Mouse (Mus musculus): ENCODE measurements at regions not wholly inside any gene's neighbourhood (a gene's known extent, or its start where the extent isn't known, plus 50 kb on each side); places are given as distances from the start of the nearest gene placed in this dataset.

DNA sequence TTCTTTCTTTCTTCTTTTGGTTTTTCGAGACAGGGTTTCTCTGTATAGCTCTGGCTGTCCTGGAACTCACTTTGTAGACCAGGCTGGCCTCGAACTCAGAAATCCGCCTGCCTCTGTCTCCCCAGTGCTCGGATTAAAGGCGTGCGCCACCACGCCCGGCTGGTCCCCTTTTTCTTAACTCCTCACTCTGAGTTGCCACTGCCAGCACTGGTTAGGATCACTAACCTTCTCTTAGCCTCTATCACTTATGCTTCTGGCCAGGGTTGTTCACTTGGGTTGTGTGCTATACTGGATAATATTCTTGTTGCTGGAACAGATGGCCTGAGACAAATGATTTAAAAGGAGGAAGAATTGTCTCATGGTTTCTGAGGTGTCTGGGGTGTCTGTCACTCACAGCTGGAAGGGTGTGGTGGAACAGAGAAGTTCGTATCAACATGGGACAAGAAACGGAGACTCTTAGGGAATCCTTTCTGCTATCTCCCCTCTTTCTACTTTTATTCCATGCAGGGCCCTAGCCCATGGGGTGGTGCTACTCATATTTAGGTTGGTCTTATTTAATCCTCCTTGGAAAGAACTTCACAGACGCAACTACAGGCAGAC lies 149.0 kb upstream of the Map3k1 start:
- Histone ChIP-seq H3K36me3 (ENCODE audit: control insufficient read depth, insufficient read depth, low read length) (no peaks in the 10 kb centered on the region), H3K27me3 (ENCODE audit: control insufficient read depth, insufficient read depth, low read length) (no peaks in the 10 kb centered on the region), H3K27ac (ENCODE audit: insufficient read depth, low read length) (no peak overlapping the region), H3K4me3 (ENCODE audit: extremely low read depth, insufficient read depth, insufficient read length) (no peak overlapping the region), H3K4me1 (ENCODE audit: control insufficient read depth, insufficient read depth, insufficient read length) (peaks cover 16% of the 10 kb centered on the region; the same call in 1 of the 2 replicates)
- TF ChIP-seq POLR2A (IDR thresholded peaks at IDR 0.05; ENCODE audit: low read depth, low read length) (no peak), CTCF (IDR thresholded peaks at IDR 0.05; ENCODE audit: extremely low read depth, insufficient read depth, insufficient read length, insufficient replicate concordance) (no peak)
- DNase-seq (ENCODE audit: low read depth in 1 of 2, low spot score in 2 of 2), result no peak
- WGBS, result 88% methylated on average over 11 of the region's 11 CpGs

DNA sequence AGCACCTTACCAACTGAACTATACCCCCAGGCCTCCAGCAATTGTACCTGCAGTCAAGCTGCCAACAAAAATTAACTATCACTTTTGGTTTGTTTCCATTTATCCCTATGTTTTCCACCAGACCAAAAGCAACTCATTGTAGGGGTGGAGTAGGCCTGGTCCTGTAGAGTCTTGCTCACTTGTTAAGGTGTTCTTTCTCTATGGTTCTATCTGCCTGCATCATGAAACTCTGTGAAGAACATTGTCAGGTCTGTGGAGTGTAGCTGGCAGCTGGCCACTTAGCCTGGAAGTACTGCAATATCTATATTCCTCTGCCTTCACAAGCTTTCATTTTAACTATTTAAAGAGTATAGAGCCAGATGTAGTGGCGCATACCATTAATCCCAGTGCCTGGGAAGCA lies 149.6 kb upstream of the Map3k1 start:
- Histone ChIP-seq H3K27me3 (ENCODE audit: control insufficient read depth, insufficient read depth, low read length) (no peaks in the 10 kb centered on the region), H3K36me3 (ENCODE audit: control insufficient read depth, insufficient read depth, low read length) (no peaks in the 10 kb centered on the region), H3K4me3 (ENCODE audit: extremely low read depth, insufficient read depth, insufficient read length) (no peak overlapping the region), H3K4me1 (ENCODE audit: control insufficient read depth, insufficient read depth, insufficient read length) (peaks cover 11% of the 10 kb centered on the region; the same call in 1 of the 2 replicates), H3K27ac (ENCODE audit: insufficient read depth, low read length) (no peak overlapping the region)
- TF ChIP-seq POLR2A (IDR thresholded peaks at IDR 0.05; ENCODE audit: low read depth, low read length) (no peak), CTCF (IDR thresholded peaks at IDR 0.05; ENCODE audit: extremely low read depth, insufficient read depth, insufficient read length, insufficient replicate concordance) (no peak)
- WGBS, result 98% methylated on average over 1 of the region's 1 CpGs
- no peak for DNase-seq (ENCODE audit: low read depth in 1 of 2, low spot score in 2 of 2)

DNA sequence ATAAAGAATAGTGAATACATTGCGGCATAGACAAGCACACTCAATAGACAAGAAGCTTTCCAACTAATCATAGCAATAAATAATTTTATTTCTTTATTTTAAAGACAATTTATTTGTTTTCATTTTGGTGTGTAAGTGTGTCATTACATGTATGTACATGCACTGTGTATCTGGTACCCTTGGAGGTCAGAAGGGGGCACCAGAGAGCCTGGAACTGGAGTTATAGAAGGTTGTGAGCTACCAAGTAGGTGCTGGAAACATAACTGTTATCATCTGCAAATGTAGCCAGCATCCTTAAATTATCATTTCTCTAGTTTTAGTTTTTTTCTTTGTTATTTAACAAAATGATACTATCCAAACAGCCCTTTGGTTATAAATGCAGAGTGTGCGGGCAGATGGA lies 151.2 kb upstream of the Map3k1 start:
- H3K36me3 ChIP-seq (ENCODE audit: control insufficient read depth, insufficient read depth, low read length), result no peaks in the 10 kb centered on the region
- DNase-seq (ENCODE audit: low read depth in 1 of 2, low spot score in 2 of 2), result no peak
- TF ChIP-seq CTCF (IDR thresholded peaks at IDR 0.05; ENCODE audit: extremely low read depth, insufficient read depth, insufficient read length, insufficient replicate concordance) (no peak), POLR2A (IDR thresholded peaks at IDR 0.05; ENCODE audit: low read depth, low read length) (no peak)
- peaks cover 3% of the 10 kb centered on the region; the same call in 1 of the 2 replicates for H3K4me1 ChIP-seq (ENCODE audit: control insufficient read depth, insufficient read depth, insufficient read length)
- no peak overlapping the region for H3K4me3 ChIP-seq (ENCODE audit: extremely low read depth, insufficient read depth, insufficient read length)
- no peak overlapping the region for H3K27ac ChIP-seq (ENCODE audit: insufficient read depth, low read length)
- no peaks in the 10 kb centered on the region for H3K27me3 ChIP-seq (ENCODE audit: control insufficient read depth, insufficient read depth, low read length)
- 98% methylated on average over 2 of the region's 2 CpGs for WGBS

DNA sequence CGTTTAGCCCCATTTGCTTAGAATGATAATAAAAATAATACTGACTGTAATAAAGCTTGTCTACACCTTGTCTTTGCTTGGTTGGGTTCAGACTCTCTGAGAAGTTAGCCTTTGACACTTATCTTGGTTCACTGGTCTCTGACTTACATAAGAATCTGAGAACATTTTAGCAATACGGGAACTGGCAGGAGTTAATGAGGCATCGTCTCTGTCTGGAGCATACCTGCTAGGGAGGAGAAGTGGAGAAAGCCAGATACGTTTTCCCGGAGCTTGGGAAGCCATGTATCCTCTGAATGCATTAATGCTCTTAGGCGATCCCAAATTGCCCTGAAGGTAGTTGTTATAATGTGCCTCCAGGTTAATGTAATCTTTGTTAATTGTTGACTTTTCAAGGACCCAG lies 152.6 kb upstream of the Map3k1 start:
- 90% methylated on average over 6 of the region's 6 CpGs for WGBS

DNA sequence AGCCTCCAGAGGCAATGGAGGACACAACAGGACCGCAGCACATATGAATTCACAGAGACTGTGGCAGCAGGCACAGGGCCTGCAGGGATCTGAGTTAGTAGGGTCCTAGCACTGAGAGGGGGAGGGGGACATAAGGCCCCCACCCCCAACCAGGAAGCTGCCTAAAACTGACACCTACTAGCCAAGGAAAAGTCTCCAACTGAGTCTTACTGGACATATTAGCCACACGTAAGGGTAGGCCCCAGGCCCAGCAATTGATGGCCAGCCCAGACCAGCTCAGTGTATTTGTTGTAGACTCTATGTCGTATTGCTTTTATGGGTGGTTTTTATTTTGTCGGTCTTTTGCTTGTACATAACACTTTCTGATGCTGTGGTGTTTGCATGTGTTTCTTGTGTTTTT lies 153.4 kb upstream of the Map3k1 start:
- no peak for DNase-seq (ENCODE audit: low read depth in 1 of 2, low spot score in 2 of 2)
- TF ChIP-seq CTCF (IDR thresholded peaks at IDR 0.05; ENCODE audit: extremely low read depth, insufficient read depth, insufficient read length, insufficient replicate concordance), result no peak
- no peak for TF ChIP-seq POLR2A (IDR thresholded peaks at IDR 0.05; ENCODE audit: low read depth, low read length)
- no peaks in the 10 kb centered on the region for H3K27me3 ChIP-seq (ENCODE audit: control insufficient read depth, insufficient read depth, low read length)
- no peaks in the 10 kb centered on the region for H3K4me1 ChIP-seq (ENCODE audit: control insufficient read depth, insufficient read depth, insufficient read length)
- H3K36me3 ChIP-seq (ENCODE audit: control insufficient read depth, insufficient read depth, low read length), result no peaks in the 10 kb centered on the region
- no peak overlapping the region for H3K4me3 ChIP-seq (ENCODE audit: extremely low read depth, insufficient read depth, insufficient read length)
- 95% methylated on average over 4 of the region's 4 CpGs for WGBS
- no peak overlapping the region for H3K27ac ChIP-seq (ENCODE audit: insufficient read depth, low read length)

More for the DNA sequence above, 152.6 kb upstream of the Map3k1 start:
- TF ChIP-seq CTCF (IDR thresholded peaks at IDR 0.05; ENCODE audit: extremely low read depth, insufficient read depth, insufficient read length, insufficient replicate concordance) (no peak), POLR2A (IDR thresholded peaks at IDR 0.05; ENCODE audit: low read depth, low read length) (no peak)
- no peak overlapping the region for H3K4me3 ChIP-seq (ENCODE audit: extremely low read depth, insufficient read depth, insufficient read length)
- H3K27me3 ChIP-seq (ENCODE audit: control insufficient read depth, insufficient read depth, low read length), result no peaks in the 10 kb centered on the region
- H3K27ac ChIP-seq (ENCODE audit: insufficient read depth, low read length), result no peak overlapping the region
- DNase-seq (ENCODE audit: low read depth in 1 of 2, low spot score in 2 of 2), result no peak
- H3K4me1 ChIP-seq (ENCODE audit: control insufficient read depth, insufficient read depth, insufficient read length), result no peaks in the 10 kb centered on the region
- H3K36me3 ChIP-seq (ENCODE audit: control insufficient read depth, insufficient read depth, low read length), result no peaks in the 10 kb centered on the region

DNA sequence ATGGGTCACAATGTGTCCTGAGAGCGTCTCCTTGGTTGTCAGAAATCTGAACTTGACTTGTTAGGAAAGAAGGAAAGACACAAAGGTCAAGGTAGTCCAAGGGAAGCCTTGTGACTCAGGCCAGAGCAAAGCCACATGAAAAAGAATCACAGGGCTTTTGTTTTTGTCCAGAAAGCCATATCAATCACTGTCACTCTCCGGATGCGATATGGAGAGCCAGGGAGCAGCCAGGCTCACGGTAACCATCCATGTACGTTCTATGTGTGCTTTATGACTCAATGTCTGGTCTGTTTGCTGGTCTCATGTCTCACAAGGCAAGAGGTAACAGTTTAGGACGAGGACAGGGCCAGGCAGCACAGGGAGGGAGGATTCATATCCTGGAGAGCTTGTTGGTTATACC lies 157.3 kb upstream of the Map3k1 start:
- TF ChIP-seq POLR2A (IDR thresholded peaks at IDR 0.05; ENCODE audit: low read depth, low read length) (no peak), CTCF (IDR thresholded peaks at IDR 0.05; ENCODE audit: extremely low read depth, insufficient read depth, insufficient read length, insufficient replicate concordance) (no peak)
- 0 out of 2 replicates have a peak, but pooled peaks cover 3% of the 10 kb centered on the region for H3K4me1 ChIP-seq (ENCODE audit: control insufficient read depth, insufficient read depth, insufficient read length)
- no peaks in the 10 kb centered on the region for H3K36me3 ChIP-seq (ENCODE audit: control insufficient read depth, insufficient read depth, low read length)
- no peak overlapping the region for H3K27ac ChIP-seq (ENCODE audit: insufficient read depth, low read length)
- no peaks in the 10 kb centered on the region for H3K27me3 ChIP-seq (ENCODE audit: control insufficient read depth, insufficient read depth, low read length)
- H3K4me3 ChIP-seq (ENCODE audit: extremely low read depth, insufficient read depth, insufficient read length), result no peak overlapping the region
- 93% methylated on average over 6 of the region's 6 CpGs for WGBS
- no peak for DNase-seq (ENCODE audit: low read depth in 1 of 2, low spot score in 2 of 2)

DNA sequence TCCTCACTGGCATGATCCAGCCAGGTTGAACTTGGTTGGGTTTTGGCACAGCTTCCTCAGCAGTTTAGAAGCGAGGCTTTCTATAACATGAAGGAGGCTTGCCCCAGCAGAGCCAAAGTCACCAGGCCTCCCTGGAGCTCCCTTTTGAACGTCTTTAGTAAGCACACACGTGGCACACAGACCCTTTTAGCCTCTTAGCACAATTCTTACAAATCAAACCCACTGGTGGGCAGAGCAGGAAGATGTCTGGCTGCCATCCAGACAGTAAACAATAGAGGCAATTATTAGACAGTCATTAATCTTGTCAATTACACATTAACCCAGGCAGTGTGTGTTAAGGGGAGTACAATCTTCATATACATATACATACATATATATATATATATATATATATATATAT lies 157.8 kb upstream of the Map3k1 start:
- TF ChIP-seq CTCF (IDR thresholded peaks at IDR 0.05; ENCODE audit: extremely low read depth, insufficient read depth, insufficient read length, insufficient replicate concordance), result no peak
- no peak for TF ChIP-seq POLR2A (IDR thresholded peaks at IDR 0.05; ENCODE audit: low read depth, low read length)
- DNase-seq (ENCODE audit: low read depth in 1 of 2, low spot score in 2 of 2), result no peak
- no peaks in the 10 kb centered on the region for H3K36me3 ChIP-seq (ENCODE audit: control insufficient read depth, insufficient read depth, low read length)
- H3K27me3 ChIP-seq (ENCODE audit: control insufficient read depth, insufficient read depth, low read length), result no peaks in the 10 kb centered on the region
- no peak overlapping the region for H3K4me3 ChIP-seq (ENCODE audit: extremely low read depth, insufficient read depth, insufficient read length)
- WGBS, result 57% methylated on average over 3 of the region's 3 CpGs
- H3K27ac ChIP-seq (ENCODE audit: insufficient read depth, low read length), result no peak overlapping the region
- H3K4me1 ChIP-seq (ENCODE audit: control insufficient read depth, insufficient read depth, insufficient read length), result 0 out of 2 replicates have a peak, but pooled peaks cover 3% of the 10 kb centered on the region

Data from spleen, adult 2 months (tissue).